Mouse (Mus musculus): ENCODE measurements at regions not wholly inside any gene's neighbourhood (a gene's known extent, or its start where the extent isn't known, plus 50 kb on each side); places are given as distances from the start of the nearest gene placed in this dataset.

DNA sequence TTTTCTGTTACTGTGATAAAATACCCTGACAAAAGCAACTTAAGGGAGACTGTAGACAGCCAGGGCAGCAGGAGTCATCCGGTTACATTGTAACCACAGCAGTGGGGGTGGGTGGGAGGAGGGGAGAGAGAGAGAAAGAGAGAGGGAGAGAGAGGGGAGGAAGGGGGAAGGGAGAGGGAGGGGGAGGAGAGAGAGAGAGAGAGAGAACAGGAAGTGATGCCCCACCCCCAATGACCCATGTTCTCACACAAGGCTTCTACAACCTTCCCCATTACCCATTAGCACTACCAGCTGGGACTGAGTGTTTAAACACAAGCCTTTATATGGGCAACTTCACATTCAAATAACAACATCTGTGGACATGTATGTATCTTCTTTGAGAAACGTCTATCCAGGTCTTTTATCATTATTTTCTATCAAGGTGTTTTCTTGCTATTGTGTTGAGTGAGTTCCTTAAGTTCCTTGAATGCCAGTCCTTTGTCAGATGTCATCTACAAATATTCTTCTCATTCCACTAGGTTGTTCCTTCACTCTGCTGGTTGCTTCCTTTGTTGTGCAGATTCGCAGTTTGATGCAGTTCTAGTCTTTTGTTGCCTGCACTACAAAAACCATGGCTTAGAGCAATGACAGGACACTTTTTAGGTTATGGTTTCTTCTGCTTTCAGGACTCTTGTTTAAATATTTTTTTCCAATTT lies 274.7 kb upstream of the Ddx18 start:
- DNase-seq (ENCODE audit: extremely low spot score in 1 of 2, low spot score in 1 of 2) = no peak

DNA sequence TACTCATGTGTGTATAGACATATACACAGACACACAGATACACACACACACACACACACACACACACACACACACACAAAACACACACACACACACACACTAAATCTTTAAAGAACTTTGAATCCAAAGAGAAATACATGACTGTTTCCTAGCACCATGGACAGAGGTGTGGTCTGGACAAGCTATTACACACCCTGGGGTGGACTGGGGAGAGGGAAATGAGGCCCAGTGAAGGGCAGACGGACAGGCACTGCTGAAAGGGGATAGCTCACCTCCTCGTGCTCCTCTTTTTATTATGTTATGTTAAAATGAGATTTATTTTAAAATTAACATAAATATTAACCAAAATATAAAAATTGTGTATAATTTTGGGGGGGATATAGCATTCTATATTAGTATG lies 265.8 kb upstream of the Ddx18 start:
- DNase-seq (ENCODE audit: extremely low spot score in 1 of 2, low spot score in 1 of 2) = no peak

DNA sequence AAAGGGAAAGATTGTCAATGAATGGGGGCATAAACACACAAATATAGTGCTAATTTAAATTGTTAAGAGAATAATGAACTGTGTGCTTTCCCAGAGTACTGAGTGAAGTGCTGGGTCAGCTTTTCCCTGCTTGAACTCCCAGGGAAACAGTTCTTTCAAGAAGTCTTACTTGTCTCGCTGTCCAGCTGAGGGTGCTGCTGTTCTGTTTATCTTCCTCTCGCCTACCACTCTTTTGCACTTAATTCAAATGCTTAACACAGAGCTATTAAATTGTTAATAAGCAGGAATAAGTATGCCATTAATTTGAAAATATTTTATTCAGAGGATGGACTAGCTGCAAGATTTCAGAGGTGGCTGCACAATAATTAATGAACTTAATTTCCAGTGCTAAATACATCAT lies 262.5 kb upstream of the Ddx18 start:
- no peak for DNase-seq (ENCODE audit: extremely low spot score in 1 of 2, low spot score in 1 of 2)

DNA sequence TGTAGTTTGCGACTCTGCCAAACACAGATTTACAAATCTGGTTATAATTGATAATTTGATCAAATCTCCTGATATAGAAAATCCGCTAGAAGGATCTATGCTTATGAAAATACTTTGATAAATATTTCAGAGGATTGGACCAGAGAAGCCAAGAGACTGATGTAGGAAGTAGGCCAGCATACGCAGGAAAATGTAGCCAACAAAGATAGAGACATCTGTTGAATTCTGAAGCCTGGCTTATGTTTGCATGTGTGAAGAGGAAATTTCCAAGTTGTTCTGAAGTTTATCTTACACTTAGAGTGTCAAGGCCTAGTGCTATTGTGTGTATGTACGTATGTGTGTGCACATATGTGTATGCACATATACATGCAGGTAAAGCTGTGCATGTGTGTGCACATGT lies 255.2 kb upstream of the Ddx18 start:
- no peak for DNase-seq (ENCODE audit: extremely low spot score in 1 of 2, low spot score in 1 of 2)

DNA sequence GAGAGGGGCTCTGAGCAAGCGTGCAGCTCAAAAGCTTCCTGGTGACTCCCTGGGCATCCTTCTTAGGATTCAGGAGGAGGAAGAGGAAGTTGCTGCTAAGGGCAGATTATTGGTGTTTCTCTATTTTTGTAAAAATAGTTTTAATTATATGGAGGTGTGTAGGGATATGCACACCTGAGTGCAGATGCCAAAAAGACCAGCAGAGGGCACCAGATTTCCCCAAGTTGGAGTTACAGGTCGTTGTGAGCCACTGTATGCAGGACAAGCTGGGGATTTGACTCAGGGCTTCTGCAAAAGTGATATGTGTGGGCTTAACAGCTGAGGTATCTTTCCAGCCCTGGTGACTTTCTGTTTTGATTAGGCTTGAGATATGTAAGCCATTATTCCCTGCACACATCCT lies 235.5 kb upstream of the Ddx18 start:
- no peak for DNase-seq (ENCODE audit: extremely low spot score in 1 of 2, low spot score in 1 of 2)

DNA sequence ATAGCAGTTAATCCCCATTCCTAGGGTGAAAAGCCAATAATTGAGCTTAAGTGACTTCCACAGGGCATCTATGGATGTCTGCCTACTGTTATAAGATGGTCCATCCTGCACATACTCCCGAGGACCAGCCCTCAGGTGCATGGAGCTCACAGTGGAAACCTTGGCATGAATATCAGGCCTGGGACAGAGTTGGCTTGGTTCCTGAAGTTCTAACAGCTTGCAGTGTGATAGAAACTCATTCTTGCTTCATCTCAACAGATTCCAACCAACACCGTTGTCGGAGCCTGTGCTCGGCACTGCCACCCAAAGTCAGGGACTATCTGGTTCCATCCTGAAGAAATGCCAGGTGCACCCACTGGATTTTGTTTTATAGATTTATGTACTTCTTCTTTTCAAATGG lies 234.7 kb upstream of the Ddx18 start:
- DNase-seq (ENCODE audit: extremely low spot score in 1 of 2, low spot score in 1 of 2) = no peak

DNA sequence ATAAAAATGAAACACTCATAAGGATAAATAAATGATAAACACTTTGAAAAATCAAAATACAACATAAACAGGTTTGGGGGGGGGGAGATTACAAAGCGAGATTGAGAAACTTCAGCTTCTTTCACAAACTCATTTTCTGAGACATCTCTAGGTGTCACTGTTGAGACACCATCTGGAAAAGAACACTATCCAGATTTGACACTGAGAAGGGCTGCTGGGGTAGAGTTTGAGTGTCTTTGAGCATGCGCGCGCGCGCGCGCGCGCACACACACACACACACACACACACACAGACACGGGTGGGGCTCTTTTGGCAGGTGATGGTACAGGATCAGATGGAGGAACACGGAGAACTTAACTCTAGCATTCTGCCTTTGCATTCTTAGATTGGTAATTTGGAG lies 230.7 kb upstream of the Ddx18 start:
- peak in 1 of 2 experiments; percentile 11 for DNase-seq (ENCODE audit: extremely low spot score in 1 of 2, low spot score in 1 of 2)

DNA sequence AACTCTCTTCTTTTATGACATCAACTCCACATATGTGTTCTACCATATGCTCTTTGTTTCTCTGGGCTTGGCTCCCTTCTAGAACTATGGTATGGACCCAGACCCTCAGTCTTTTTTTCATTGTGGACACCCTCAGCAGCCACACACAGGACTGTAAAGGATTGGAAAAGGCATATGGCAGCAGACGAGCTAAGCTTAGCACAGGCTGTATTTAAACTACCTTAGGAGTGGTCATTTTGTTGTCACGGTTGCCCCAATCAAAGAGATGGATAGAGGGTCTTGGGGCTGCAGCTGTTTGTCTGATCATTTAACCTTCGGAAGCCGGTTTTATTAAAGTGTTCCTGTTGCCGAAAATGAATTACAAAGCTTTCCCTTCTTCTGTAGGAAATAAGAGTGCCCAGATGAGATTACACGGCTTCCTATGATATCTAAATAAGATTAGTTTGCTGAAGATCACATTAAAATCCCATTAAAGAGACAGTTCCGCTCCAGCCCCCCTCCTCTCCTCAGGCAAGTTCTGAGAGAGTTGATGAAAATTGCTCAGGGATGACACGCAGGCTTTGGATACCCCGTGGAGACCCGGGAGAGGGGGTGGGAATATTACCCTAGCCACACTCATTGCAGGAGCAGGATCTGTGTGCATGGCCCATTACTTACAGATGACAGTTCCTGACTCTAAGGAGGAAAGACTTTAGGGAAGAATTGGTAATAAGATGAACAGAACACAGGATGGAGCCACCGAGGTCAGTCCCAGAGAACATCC lies 227.4 kb upstream of the Ddx18 start:
- no peak for DNase-seq (ENCODE audit: extremely low spot score in 1 of 2, low spot score in 1 of 2)

DNA sequence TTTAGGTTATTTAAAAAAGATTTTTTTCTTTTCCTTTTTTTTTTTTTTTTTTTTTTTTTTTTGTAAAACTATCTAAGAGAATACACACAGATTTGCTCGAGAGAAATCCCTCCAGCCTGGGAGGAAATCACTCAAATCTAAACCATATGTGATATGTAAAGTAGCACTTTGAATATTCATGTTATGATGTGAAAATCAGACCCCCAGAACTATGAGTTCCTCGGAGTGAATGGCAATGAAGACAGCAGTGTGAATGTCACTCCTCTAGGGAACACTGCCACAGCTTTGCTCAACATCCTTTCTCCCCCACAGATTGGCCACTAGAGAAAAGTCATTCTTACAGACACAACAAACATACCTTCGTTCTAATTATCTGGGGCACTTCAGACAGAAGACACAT lies 217.8 kb upstream of the Ddx18 start:
- no peak for DNase-seq (ENCODE audit: extremely low spot score in 1 of 2, low spot score in 1 of 2)

DNA sequence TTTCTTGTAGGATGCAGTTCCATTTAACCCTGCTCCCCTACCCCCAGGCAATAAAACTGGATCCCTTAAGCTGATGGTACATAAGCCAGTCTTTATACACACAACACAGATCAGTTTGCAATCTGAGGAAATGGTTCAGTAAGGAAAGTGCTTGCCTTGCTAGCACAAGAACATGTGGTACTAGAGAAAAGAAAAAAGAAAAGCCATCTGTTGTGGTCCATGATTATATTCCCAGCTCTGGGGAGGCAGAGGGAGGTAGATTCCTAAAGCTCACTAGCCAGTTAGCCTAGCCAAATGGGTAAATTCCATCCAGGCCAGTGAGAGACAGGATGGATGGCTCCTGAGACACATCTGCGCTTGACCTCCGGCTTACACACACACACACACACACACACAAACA lies 206.2 kb upstream of the Ddx18 start:
- DNase-seq (ENCODE audit: extremely low spot score in 1 of 2, low spot score in 1 of 2) = no peak

DNA sequence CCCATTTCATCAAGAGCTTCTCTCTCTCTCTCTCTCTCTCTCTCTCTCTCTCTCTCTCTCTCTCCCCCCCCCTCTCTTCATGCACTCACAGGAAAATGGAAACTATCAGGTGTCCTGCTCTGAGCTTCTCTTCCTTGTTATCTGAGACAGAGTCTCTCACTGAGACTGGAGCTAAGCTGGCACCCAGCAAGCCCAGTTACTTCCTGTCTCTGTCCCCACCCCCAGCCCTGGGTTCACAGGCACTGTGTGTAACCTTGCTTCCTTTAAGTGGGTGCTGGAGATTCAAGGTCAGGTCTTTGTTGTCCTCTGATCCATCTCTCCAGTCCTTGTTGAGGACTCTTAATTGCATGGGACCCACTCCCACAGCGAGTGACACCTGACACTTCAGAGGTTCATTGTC lies 203.7 kb upstream of the Ddx18 start:
- DNase-seq (ENCODE audit: extremely low spot score in 1 of 2, low spot score in 1 of 2) = no peak

DNA sequence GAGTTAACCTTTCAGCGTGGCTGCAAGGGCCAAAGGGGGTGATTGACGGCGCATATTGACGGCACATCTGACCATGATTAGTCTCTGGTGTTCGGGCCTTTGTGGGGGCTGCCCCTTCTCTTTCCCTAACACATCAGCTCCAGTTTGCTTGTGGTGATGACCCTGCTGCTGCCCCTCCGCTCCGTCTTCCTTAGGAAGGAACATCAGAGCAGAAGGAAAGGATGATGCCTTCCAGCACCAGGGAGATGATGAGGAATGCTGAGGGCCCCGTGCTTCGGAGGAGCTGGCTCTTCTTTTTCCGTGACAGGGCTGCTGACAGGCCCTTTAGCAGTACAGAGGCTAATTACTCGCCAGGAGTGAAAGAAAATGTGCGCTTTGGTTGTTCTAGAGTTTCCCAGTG lies 203.1 kb upstream of the Ddx18 start:
- no peak for DNase-seq (ENCODE audit: extremely low spot score in 1 of 2, low spot score in 1 of 2)

DNA sequence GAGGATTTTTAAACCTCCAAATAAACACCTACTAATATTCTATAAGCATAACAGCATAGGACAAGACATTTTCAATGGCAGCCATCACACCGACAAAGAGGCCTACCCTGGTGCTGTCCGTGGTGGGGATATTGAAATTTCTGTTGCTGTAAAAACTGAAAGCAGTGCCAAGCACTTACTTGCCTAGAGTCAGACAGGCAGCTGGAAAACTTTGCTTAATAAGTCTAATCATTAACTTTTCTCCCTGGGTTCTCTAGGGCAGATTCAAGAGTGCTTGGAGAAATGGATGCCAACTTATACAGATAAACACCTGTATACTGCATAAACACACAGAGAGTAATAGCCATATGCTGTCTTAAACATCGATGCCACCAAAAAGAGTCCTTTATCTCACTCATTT lies 192.3 kb upstream of the Ddx18 start:
- no peak for DNase-seq (ENCODE audit: extremely low spot score in 1 of 2, low spot score in 1 of 2)

DNA sequence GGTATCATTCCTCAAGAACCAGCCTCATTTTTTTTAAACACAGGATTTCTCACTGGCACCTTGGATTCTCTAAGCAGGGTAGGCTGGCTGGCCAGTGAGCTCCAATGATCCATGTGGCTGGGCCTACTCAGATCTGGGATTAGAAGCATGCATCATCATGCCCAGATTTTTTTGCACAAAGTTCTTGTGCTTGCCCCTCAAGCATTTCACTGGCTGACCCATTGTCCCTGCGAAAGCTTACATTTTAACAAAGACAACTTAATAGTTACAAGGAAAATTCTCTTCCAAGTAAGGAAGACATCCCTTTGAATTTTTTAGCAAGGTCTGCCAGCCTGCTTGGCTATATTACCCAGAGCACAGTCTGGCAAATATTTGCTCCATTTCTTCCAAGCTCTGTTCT lies 177.4 kb upstream of the Ddx18 start:
- DNase-seq (ENCODE audit: extremely low spot score in 1 of 2, low spot score in 1 of 2) = no peak

DNA sequence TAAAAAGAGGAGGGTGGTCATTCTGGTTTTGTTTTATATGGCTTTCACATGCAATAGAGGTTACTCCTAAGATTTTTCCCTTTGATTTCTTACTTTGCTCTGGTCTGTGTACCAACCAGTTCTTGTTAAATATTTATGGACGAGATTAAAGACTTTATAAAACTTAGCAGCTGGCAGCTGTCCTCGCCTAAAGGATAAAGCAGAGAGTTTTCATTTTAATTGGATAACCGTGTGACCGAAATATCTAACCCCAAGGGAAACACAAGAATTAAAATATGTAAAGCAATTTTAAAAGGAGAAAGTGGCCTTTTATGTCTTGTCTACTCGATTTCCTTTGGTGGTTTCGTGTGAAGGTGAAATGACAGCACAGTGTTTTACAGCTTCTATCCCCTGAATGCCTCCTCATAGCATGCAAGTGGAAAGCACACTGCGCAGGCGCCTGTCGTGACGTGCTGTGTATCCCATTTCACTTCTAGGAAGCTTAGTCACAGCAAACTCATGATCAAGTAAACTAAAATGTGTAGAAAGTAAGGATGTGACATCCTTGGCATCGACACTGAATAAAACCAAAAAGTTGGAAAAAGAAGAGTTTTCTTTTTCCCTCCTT lies 167.4 kb upstream of the Ddx18 start:
- DNase-seq (ENCODE audit: extremely low spot score in 1 of 2, low spot score in 1 of 2) = no peak

DNA sequence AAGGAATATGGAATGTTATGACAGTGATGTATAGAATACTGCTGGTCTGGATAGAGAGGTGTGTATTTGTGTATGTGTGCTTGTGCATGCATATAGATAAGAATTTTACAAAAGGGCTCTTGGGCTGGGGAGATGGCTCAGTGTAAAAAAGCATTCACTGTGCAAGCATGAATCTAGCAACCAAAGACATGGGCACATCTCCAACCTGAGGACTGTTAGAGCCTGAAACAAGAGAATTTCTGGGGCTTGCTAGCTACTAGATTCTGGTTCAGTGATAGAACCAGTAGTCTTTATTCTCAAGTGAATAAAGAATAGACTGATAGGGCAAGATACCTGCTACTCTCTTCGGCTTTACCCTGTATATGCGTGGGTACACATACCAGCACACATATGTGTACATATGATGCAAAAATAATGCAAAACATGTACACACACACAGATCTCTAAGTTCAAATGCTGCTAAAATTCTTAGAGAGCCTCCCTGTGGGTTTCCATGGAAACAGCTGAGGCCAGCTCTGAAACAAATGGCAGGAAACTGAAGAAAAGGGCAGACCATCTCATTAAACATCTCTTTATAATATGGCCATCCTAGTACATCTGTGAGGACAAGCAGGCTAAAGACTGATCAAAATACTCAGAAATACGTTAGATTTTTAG lies 166.8 kb upstream of the Ddx18 start:
- no peak for DNase-seq (ENCODE audit: extremely low spot score in 1 of 2, low spot score in 1 of 2)

DNA sequence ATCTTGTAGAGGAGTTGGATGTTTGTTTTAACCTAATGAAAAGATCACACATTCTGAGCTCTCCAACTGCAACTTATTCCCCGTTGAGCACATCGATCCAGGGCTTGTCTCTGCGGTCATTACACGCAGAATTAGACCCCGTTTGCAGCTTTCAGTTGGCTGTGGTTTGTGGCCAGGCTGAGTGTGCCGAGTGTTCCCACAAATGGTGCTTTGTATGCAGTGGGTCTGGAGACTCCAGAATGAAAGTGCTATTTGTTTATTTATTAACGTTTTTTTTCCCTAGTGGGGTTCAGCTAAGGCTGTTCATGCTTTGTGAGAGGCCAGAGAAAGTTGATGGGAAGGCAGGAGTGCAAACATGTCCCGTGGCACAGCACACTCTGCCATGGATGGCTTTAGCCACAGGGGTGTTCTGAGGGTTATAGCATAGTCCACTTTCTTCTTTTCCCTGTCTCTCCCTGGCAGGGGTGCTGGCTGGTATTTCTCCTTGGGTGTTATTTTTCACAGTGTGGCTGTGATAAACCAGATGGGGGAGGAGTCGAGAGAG lies 141.6 kb upstream of the Ddx18 start:
- DNase-seq (ENCODE audit: extremely low spot score in 1 of 2, low spot score in 1 of 2) = no peak

DNA sequence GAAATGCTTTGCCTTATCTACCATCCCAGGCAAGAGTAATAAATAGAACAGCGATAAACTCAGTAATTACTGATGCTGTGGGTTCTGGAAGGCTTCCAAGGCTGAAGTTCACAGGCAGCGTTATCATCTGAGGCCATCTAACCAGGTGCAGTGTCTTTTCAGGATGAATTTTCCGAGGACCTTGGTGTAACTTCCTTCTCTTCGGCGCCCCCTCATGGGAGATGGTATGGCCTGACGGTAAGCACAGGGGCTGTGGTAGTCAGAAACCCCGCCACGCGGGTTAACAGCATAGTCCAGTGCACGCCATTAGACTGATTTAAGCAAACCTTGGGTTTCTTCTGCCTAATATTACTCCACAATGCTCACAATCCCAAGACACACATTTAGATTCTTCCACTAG lies 140.5 kb upstream of the Ddx18 start:
- no peak for DNase-seq (ENCODE audit: extremely low spot score in 1 of 2, low spot score in 1 of 2)

DNA sequence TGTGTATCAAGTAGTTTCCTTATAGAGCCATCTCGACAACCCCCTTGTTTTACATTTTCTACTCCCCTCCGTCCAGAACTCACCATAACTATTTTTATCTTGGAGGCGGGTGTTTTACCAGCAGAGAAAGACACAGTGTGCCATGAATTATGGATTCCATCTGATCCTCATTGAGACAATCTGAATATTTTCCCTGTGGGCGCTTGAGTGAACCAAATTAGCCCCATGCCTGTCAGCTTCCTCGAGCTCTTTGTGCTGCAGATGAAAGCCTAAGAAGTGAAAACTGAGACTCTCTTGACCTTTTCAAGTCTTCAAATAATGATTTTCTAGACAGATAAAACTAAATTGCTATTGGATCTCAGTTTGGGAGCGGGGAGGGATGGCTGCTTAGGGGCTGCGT lies 134.0 kb upstream of the Ddx18 start:
- DNase-seq (ENCODE audit: extremely low spot score in 1 of 2, low spot score in 1 of 2) = no peak

DNA sequence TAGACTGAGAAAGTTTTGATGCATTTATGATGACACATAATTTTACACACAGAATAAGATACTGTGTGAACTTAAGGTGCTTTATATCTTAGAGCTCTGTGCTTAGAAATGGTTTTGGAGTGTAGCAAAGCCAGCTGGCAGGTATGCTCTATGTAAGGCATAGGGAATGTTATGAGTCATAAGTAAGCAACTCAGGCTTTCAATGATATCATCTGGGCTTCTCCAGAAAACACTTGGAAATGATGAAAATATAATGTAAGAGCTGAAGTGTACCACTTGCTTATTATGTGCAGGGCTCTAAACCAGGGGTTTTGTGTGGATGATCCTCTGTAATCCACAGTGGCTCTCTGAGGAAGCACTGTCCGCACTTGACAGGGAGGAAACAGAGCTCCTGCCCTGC lies 86.1 kb upstream of the Ddx18 start:
- DNase-seq (ENCODE audit: extremely low spot score in 1 of 2, low spot score in 1 of 2) = no peak

DNA sequence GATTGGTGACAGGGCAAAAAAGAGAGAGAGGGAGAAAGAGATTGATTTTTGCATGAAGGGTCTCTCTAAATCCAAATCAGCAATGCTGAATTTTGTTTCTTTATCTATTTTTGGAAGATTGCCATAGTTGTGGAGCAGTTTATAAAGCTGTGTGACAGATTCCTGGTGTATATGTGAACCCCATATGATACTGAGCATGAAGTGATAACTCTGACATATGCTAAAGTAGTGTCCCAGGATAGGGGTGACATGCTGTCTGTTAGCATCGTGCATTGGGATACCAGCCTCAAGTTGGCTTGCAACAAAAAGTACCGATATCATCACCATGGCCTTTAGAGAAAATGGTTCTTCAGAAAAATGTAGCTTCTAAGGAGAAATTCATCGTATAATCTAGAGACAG lies 82.3 kb upstream of the Ddx18 start:
- no peak for DNase-seq (ENCODE audit: extremely low spot score in 1 of 2, low spot score in 1 of 2)
